Mouse (Mus musculus) hindbrain, embryonic 15.5 days (tissue): ENCODE results near the gene Psmb9. TPM values are rescaled to one million over a fixed set of nuclear protein-coding genes. Genes with fewer than 3 reads are reported as not detected.

ENCODE experiments used
- ATAC-seq: fragments of 200-750 bp; cut with Nextera tagmentation; 2 replicates; pipeline ENCODE4 v1.8.0; 2017; ENCODE audit warnings: low read depth, moderate number of reproducible peaks, moderate TSS enrichment; ENCODE audit not compliant: low FRiP score
- H3K27ac ChIP-seq: fragments of 300-500 bp; sonication (generic); replicated peaks from 2 replicates; pipeline ENCODE4 v1.5.1; 2015; ENCODE audit warnings: mild to moderate bottlenecking, inconsistent platforms
- H3K27me3 ChIP-seq: fragments of 300-500 bp; sonication (generic); 2 replicates; pipeline ENCODE4 v1.6.1; 2015; ENCODE audit warnings: control low read depth, inconsistent platforms
- H3K36me3 ChIP-seq: fragments of 300-500 bp; sonication (generic); 2 replicates; pipeline ENCODE4 v1.6.1; 2015; ENCODE audit warnings: control low read depth, inconsistent platforms
- H3K4me1 ChIP-seq: fragments of 300-500 bp; sonication (generic); replicated peaks from 2 replicates; pipeline ENCODE4 v1.6.1; 2015; ENCODE audit warnings: control low read depth, inconsistent platforms
- H3K4me2 ChIP-seq: fragments of 300-500 bp; sonication (generic); 2 replicates; pipeline ENCODE4 v1.6.1; 2015; ENCODE audit warnings: moderate library complexity, mild to moderate bottlenecking, inconsistent platforms
- H3K4me3 ChIP-seq: fragments of 300-500 bp; sonication (generic); 2 replicates; pipeline ENCODE4 v1.5.1; 2015; ENCODE audit warnings: mild to moderate bottlenecking, inconsistent platforms
- H3K9ac ChIP-seq: fragments of 300-500 bp; sonication (generic); 2 replicates; pipeline ENCODE4 v1.6.1; 2015; ENCODE audit warnings: inconsistent platforms
- H3K9me3 ChIP-seq: fragments of 300-500 bp; sonication (generic); 2 replicates; pipeline ENCODE4 v1.6.1; 2016; ENCODE audit warnings: control low read depth, inconsistent platforms
- WGBS: fragments of 180-500 bp; shearing (Covaris S2); methylation state at CpG from one replicate; pipeline ENCODE4 v1.1.7; 2015; 5-methylcytosine and 5-hydroxymethylcytosine counted together
- polyA plus RNA-seq: library from polyadenylated mRNA; unstranded; fragments of >200 nt; fragmentation: Nextera tagmentation; extraction: Ambion mirVana; gene quantifications from 2 replicates; pipeline ENCODE4 v1.2.1, GENCODE M21; 2015

Psmb9 gene
- polyA plus RNA-seq, 1 experiment from 2014 or later = 1.4 TPM

GRCm38 (mm10) chr17:34217216-34217928 lies 29.8 kb upstream of the Psmb9 start:
- H3K4me1 ChIP-seq = 0 out of 2 replicates have a peak, but pooled peaks cover 4% of the 10 kb centered on the region
- peaks cover 20% of the 10 kb centered on the region for H3K27me3 ChIP-seq
- no peaks in the 10 kb centered on the region for H3K36me3 ChIP-seq
- no peaks in the 10 kb centered on the region for H3K9me3 ChIP-seq
- no peak overlapping the region for H3K9ac ChIP-seq
- no peak overlapping the region for H3K4me3 ChIP-seq
- no peak overlapping the region for H3K4me2 ChIP-seq
- no peak for ATAC-seq
- no peak overlapping the region for H3K27ac ChIP-seq
- WGBS = 89% methylated on average over 8 of the region's 8 CpGs

GRCm38 (mm10) chr17:34215176-34215575 lies 27.6 kb upstream of the Psmb9 start:
- no peak overlapping the region for H3K27ac ChIP-seq
- peaks cover 32% of the 10 kb centered on the region for H3K27me3 ChIP-seq
- no peak overlapping the region for H3K4me3 ChIP-seq
- no peak overlapping the region for H3K4me2 ChIP-seq
- H3K4me1 ChIP-seq = 0 out of 2 replicates have a peak, but pooled peaks cover 4% of the 10 kb centered on the region
- WGBS = 89% methylated on average over 12 of the region's 12 CpGs
- H3K9me3 ChIP-seq = no peaks in the 10 kb centered on the region
- ATAC-seq = no peak
- H3K9ac ChIP-seq = no peak overlapping the region
- H3K36me3 ChIP-seq = no peaks in the 10 kb centered on the region

GRCm38 (mm10) chr17:34213936-34214335 lies 26.4 kb upstream of the Psmb9 start:
- no peak overlapping the region for H3K9ac ChIP-seq
- H3K4me3 ChIP-seq = 0 out of 2 replicates have a peak overlapping the region, but pooled peaks have one; percentile 13
- H3K9me3 ChIP-seq = no peaks in the 10 kb centered on the region
- WGBS = 45% methylated on average over 21 of the region's 21 CpGs
- no peak overlapping the region for H3K27ac ChIP-seq
- H3K36me3 ChIP-seq = no peaks in the 10 kb centered on the region
- peaks cover 38% of the 10 kb centered on the region for H3K27me3 ChIP-seq
- peak overlapping the region; percentile 39 for H3K4me2 ChIP-seq
- H3K4me1 ChIP-seq = 0 out of 2 replicates have a peak, but pooled peaks cover 4% of the 10 kb centered on the region
- ATAC-seq = no peak

GRCm38 (mm10) chr17:34211746-34212365 lies 24.3 kb upstream of the Psmb9 start:
- peak overlapping the region; percentile 24; the same call in 1 of the 2 replicates for H3K4me2 ChIP-seq
- ATAC-seq = no peak
- no peaks in the 10 kb centered on the region for H3K9me3 ChIP-seq
- 0 out of 2 replicates have a peak, but pooled peaks cover 4% of the 10 kb centered on the region for H3K4me1 ChIP-seq
- 25% methylated on average over 22 of the region's 23 CpGs for WGBS
- H3K27ac ChIP-seq = no peak overlapping the region
- H3K27me3 ChIP-seq = peaks cover 43% of the 10 kb centered on the region
- H3K36me3 ChIP-seq = no peaks in the 10 kb centered on the region
- no peak overlapping the region for H3K4me3 ChIP-seq
- H3K9ac ChIP-seq = no peak overlapping the region

- 80% methylated on average over 3 of the region's 3 CpGs for WGBS
- H3K36me3 ChIP-seq = no peaks in the 10 kb centered on the region
- peaks cover 51% of the 10 kb centered on the region for H3K27me3 ChIP-seq
- H3K4me2 ChIP-seq = no peak overlapping the region
- H3K9me3 ChIP-seq = no peaks in the 10 kb centered on the region
- ATAC-seq = no peak
- H3K9ac ChIP-seq = no peak overlapping the region
- H3K27ac ChIP-seq = no peak overlapping the region
- H3K4me1 ChIP-seq = 0 out of 2 replicates have a peak, but pooled peaks cover 4% of the 10 kb centered on the region
- H3K4me3 ChIP-seq = no peak overlapping the region
Observed at GRCm38 (mm10) chr17:34210599-34210998, 23.0 kb upstream of the Psmb9 start.

- no peak overlapping the region for H3K4me3 ChIP-seq
- no peak overlapping the region for H3K4me2 ChIP-seq
- no peaks in the 10 kb centered on the region for H3K36me3 ChIP-seq
- 56% methylated on average over 3 of the region's 3 CpGs for WGBS
- peaks cover 9% of the 10 kb centered on the region; the same call in 1 of the 2 replicates for H3K4me1 ChIP-seq
- H3K27me3 ChIP-seq = peaks cover 61% of the 10 kb centered on the region
- no peak overlapping the region for H3K9ac ChIP-seq
- H3K27ac ChIP-seq = no peak overlapping the region
- H3K9me3 ChIP-seq = no peaks in the 10 kb centered on the region
- no peak for ATAC-seq
Observed at GRCm38 (mm10) chr17:34209680-34210079, 22.1 kb upstream of the Psmb9 start.

GRCm38 (mm10) chr17:34208421-34208820 lies 20.9 kb upstream of the Psmb9 start:
- Histone ChIP-seq H3K9me3 (no peaks in the 10 kb centered on the region), H3K4me2 (no peak overlapping the region), H3K36me3 (no peaks in the 10 kb centered on the region), H3K4me1 (peaks cover 14% of the 10 kb centered on the region; the same call in 1 of the 2 replicates), H3K27ac (no peak overlapping the region), H3K27me3 (peaks cover 56% of the 10 kb centered on the region), H3K4me3 (no peak overlapping the region), H3K9ac (no peak overlapping the region)
- ATAC-seq = no peak
- WGBS = 26% methylated on average over 10 of the region's 10 CpGs

- no peak for ATAC-seq
- H3K9me3 ChIP-seq = no peaks in the 10 kb centered on the region
- H3K9ac ChIP-seq = no peak overlapping the region
- H3K27me3 ChIP-seq = peaks cover 55% of the 10 kb centered on the region
- no peak overlapping the region for H3K4me3 ChIP-seq
- WGBS = 96% methylated on average over 9 of the region's 9 CpGs
- H3K4me2 ChIP-seq = no peak overlapping the region
- no peaks in the 10 kb centered on the region for H3K36me3 ChIP-seq
- H3K27ac ChIP-seq = no peak overlapping the region
- peaks cover 14% of the 10 kb centered on the region; the same call in 1 of the 2 replicates for H3K4me1 ChIP-seq
Observed at GRCm38 (mm10) chr17:34207866-34208265, 20.3 kb upstream of the Psmb9 start.

GRCm38 (mm10) chr17:34207456-34207855 lies 19.9 kb upstream of the Psmb9 start:
- Histone ChIP-seq H3K36me3 (no peaks in the 10 kb centered on the region), H3K27me3 (peaks cover 53% of the 10 kb centered on the region), H3K9me3 (no peaks in the 10 kb centered on the region), H3K4me1 (peaks cover 14% of the 10 kb centered on the region; the same call in 1 of the 2 replicates), H3K9ac (no peak overlapping the region), H3K4me3 (no peak overlapping the region), H3K4me2 (no peak overlapping the region), H3K27ac (no peak overlapping the region)
- WGBS = 61% methylated on average over 3 of the region's 3 CpGs
- no peak for ATAC-seq

- Histone ChIP-seq H3K4me2 (no peak overlapping the region), H3K4me3 (no peak overlapping the region), H3K27ac (no peak overlapping the region), H3K9me3 (no peaks in the 10 kb centered on the region), H3K36me3 (no peaks in the 10 kb centered on the region), H3K4me1 (peaks cover 14% of the 10 kb centered on the region; the same call in 1 of the 2 replicates), H3K9ac (no peak overlapping the region), H3K27me3 (peaks cover 48% of the 10 kb centered on the region)
- WGBS = 91% methylated on average over 5 of the region's 5 CpGs
- ATAC-seq = no peak
Observed at GRCm38 (mm10) chr17:34206731-34207130, 19.2 kb upstream of the Psmb9 start.

- H3K4me1 ChIP-seq = peaks cover 14% of the 10 kb centered on the region; the same call in 1 of the 2 replicates
- no peak overlapping the region for H3K27ac ChIP-seq
- H3K4me2 ChIP-seq = no peak overlapping the region
- no peak overlapping the region for H3K4me3 ChIP-seq
- WGBS = 23% methylated on average over 9 of the region's 9 CpGs
- H3K9me3 ChIP-seq = no peaks in the 10 kb centered on the region
- no peaks in the 10 kb centered on the region for H3K36me3 ChIP-seq
- ATAC-seq = no peak
- H3K9ac ChIP-seq = no peak overlapping the region
- peaks cover 47% of the 10 kb centered on the region for H3K27me3 ChIP-seq
Observed at GRCm38 (mm10) chr17:34205746-34206176, 18.2 kb upstream of the Psmb9 start.
